Mouse (Mus musculus) limb, embryonic 12.5 days (tissue): ENCODE data around the gene Det1. TPM values are rescaled to one million over a fixed set of nuclear protein-coding genes. Genes with fewer than 3 reads are reported as not detected.

Source experiments
- ATAC-seq: fragments of 200-750 bp; cut with Nextera tagmentation; 2 replicates; pipeline ENCODE4 v1.8.0; 2017; ENCODE audit warnings: low read depth, moderate TSS enrichment; ENCODE audit not compliant: insufficient number of reproducible peaks, insufficient read depth, low FRiP score, low TSS enrichment
- H3K27ac ChIP-seq: fragments of 300-500 bp; sonication (generic); 2 replicates; pipeline ENCODE4 v1.5.1; 2016; ENCODE audit warnings: mild to moderate bottlenecking, moderate library complexity
- H3K27me3 ChIP-seq: fragments of 300-500 bp; sonication (generic); 2 replicates; pipeline ENCODE4 v1.6.1; 2016; ENCODE audit warnings: mild to moderate bottlenecking, moderate library complexity
- H3K36me3 ChIP-seq: fragments of 300-500 bp; sonication (generic); 2 replicates; pipeline ENCODE4 v1.6.1; 2016; ENCODE audit warnings: mild to moderate bottlenecking, moderate library complexity
- H3K4me1 ChIP-seq: fragments of 300-500 bp; sonication (generic); replicated peaks from 2 replicates; pipeline ENCODE4 v1.6.1; 2016
- H3K4me2 ChIP-seq: fragments of 300-500 bp; sonication (generic); 2 replicates; pipeline ENCODE4 v1.6.1; 2016; ENCODE audit warnings: mild to moderate bottlenecking, moderate library complexity
- H3K4me3 ChIP-seq: fragments of 300-500 bp; sonication (generic); replicated peaks from 2 replicates; pipeline ENCODE4 v1.5.1; 2016; ENCODE audit warnings: mild to moderate bottlenecking
- H3K9ac ChIP-seq: fragments of 300-500 bp; sonication (generic); replicated peaks from 2 replicates; pipeline ENCODE4 v1.6.1; 2016; ENCODE audit warnings: mild to moderate bottlenecking, moderate library complexity
- H3K9me3 ChIP-seq: fragments of 300-500 bp; sonication (generic); 2 replicates; pipeline ENCODE4 v1.6.1; 2016; ENCODE audit warnings: mild to moderate bottlenecking, moderate library complexity
- WGBS: fragments of 180-500 bp; shearing (Covaris S2); methylation state at CpG from one replicate; pipeline ENCODE4 v1.1.7; 2016; 5-methylcytosine and 5-hydroxymethylcytosine counted together
- polyA plus RNA-seq: library from polyadenylated mRNA; unstranded; fragments of >200 nt; fragmentation: Nextera tagmentation; extraction: Ambion mirVana; gene quantifications from 2 replicates; pipeline ENCODE4 v1.2.1, GENCODE M21; 2016

Det1 gene
- polyA plus RNA-seq = 23.9 and 25.2 TPM in 2 replicates

GRCm38 (mm10) chr7:78846737-78847434 is at the start of gene Det1:
TSS of gene Det1 (minus strand) at chr7:78847263.
- WGBS = under 1% methylated on average over 54 of the region's 54 CpGs
- peak within 1 kb of the TSS; percentile 79 for H3K9ac ChIP-seq
- H3K27me3 ChIP-seq = no peaks in the 10 kb centered on the region
- H3K4me3 ChIP-seq = peak within 1 kb of the TSS; percentile 82
- H3K9me3 ChIP-seq = no peaks in the 10 kb centered on the region
- peaks cover 24% of the 10 kb centered on the region for H3K36me3 ChIP-seq
- peak within 1 kb of the TSS; percentile 64 for H3K4me2 ChIP-seq
- H3K27ac ChIP-seq = peak within 1 kb of the TSS; percentile 62; the same call in 1 of the 2 replicates
- ATAC-seq = peak; percentile 89
- H3K4me1 ChIP-seq = peaks cover 6% of the 10 kb centered on the region; the same call in 1 of the 2 replicates

- under 1% methylated on average over 53 of the region's 53 CpGs for WGBS
- H3K9ac ChIP-seq = peak within 1 kb of the TSS; percentile 71
- no peaks in the 10 kb centered on the region for H3K9me3 ChIP-seq
- H3K4me1 ChIP-seq = peaks cover 16% of the 10 kb centered on the region
- peak within 1 kb of the TSS; percentile 88 for H3K4me2 ChIP-seq
- ATAC-seq = peak; percentile 98
- no peaks in the 10 kb centered on the region for H3K27me3 ChIP-seq
- H3K36me3 ChIP-seq = no peaks in the 10 kb centered on the region
- H3K27ac ChIP-seq = no peak within 1 kb of the TSS
- H3K4me3 ChIP-seq = peak within 1 kb of the TSS; percentile 91
Observed at GRCm38 (mm10) chr7:78895653-78896333, 48.7 kb upstream of the Det1 start, which contains the start of gene Aen. TSS of gene Aen (plus strand) at chr7:78895854.

- Histone ChIP-seq H3K4me3 (peak overlapping the region; percentile 91), H3K4me2 (peak overlapping the region; percentile 88), H3K27me3 (0 out of 2 replicates have a peak, but pooled peaks cover under 1% of the 10 kb centered on the region), H3K9ac (peak overlapping the region; percentile 71; the same call in 1 of the 2 replicates), H3K27ac (no peak overlapping the region), H3K9me3 (no peaks in the 10 kb centered on the region), H3K36me3 (no peaks in the 10 kb centered on the region), H3K4me1 (peaks cover 16% of the 10 kb centered on the region)
- WGBS = 59% methylated on average over 13 of the region's 13 CpGs
- ATAC-seq = no peak
Observed at GRCm38 (mm10) chr7:78895021-78895652, 48.1 kb upstream of the Det1 start.

GRCm38 (mm10) chr7:78893917-78894316 is 46.9 kb upstream of the Det1 start:
- H3K27ac ChIP-seq = no peak overlapping the region
- peaks cover 16% of the 10 kb centered on the region for H3K4me1 ChIP-seq
- no peak overlapping the region for H3K4me2 ChIP-seq
- H3K9me3 ChIP-seq = no peaks in the 10 kb centered on the region
- no peak overlapping the region for H3K4me3 ChIP-seq
- no peak overlapping the region for H3K9ac ChIP-seq
- no peak for ATAC-seq
- no peaks in the 10 kb centered on the region for H3K36me3 ChIP-seq
- H3K27me3 ChIP-seq = peaks cover 8% of the 10 kb centered on the region; the same call in 1 of the 2 replicates
- WGBS = 90% methylated on average over 10 of the region's 10 CpGs

- Histone ChIP-seq H3K27ac (no peak overlapping the region), H3K27me3 (peaks cover 36% of the 10 kb centered on the region; the same call in 1 of the 2 replicates), H3K36me3 (no peaks in the 10 kb centered on the region), H3K4me2 (no peak overlapping the region), H3K9ac (no peak overlapping the region), H3K4me3 (no peak overlapping the region), H3K4me1 (peaks cover 12% of the 10 kb centered on the region), H3K9me3 (no peaks in the 10 kb centered on the region)
- 3% methylated on average over 16 of the region's 16 CpGs for WGBS
- ATAC-seq = no peak
Observed at GRCm38 (mm10) chr7:78890641-78891040, 43.6 kb upstream of the Det1 start.

- no peak for ATAC-seq
- Histone ChIP-seq H3K27ac (no peak overlapping the region), H3K9me3 (no peaks in the 10 kb centered on the region), H3K9ac (no peak overlapping the region), H3K36me3 (no peaks in the 10 kb centered on the region), H3K4me2 (peak overlapping the region; percentile 21; the same call in 1 of the 2 replicates), H3K27me3 (peaks cover 64% of the 10 kb centered on the region), H3K4me1 (peaks cover 25% of the 10 kb centered on the region), H3K4me3 (no peak overlapping the region)
- 13% methylated on average over 9 of the region's 9 CpGs for WGBS
Observed at GRCm38 (mm10) chr7:78887431-78887842, 40.4 kb upstream of the Det1 start.

GRCm38 (mm10) chr7:78886496-78886895 is 39.4 kb upstream of the Det1 start:
- peaks cover 73% of the 10 kb centered on the region for H3K27me3 ChIP-seq
- H3K9ac ChIP-seq = no peak overlapping the region
- no peak overlapping the region for H3K4me3 ChIP-seq
- 81% methylated on average over 4 of the region's 4 CpGs for WGBS
- H3K4me2 ChIP-seq = no peak overlapping the region
- no peaks in the 10 kb centered on the region for H3K9me3 ChIP-seq
- H3K36me3 ChIP-seq = no peaks in the 10 kb centered on the region
- ATAC-seq = no peak
- H3K4me1 ChIP-seq = peaks cover 32% of the 10 kb centered on the region
- no peak overlapping the region for H3K27ac ChIP-seq

GRCm38 (mm10) chr7:78885404-78885803 is 38.3 kb upstream of the Det1 start:
- H3K4me3 ChIP-seq = no peak overlapping the region
- WGBS = 81% methylated on average over 5 of the region's 5 CpGs
- no peaks in the 10 kb centered on the region for H3K36me3 ChIP-seq
- peaks cover 32% of the 10 kb centered on the region for H3K4me1 ChIP-seq
- no peaks in the 10 kb centered on the region for H3K9me3 ChIP-seq
- ATAC-seq = no peak
- H3K27ac ChIP-seq = no peak overlapping the region
- H3K4me2 ChIP-seq = no peak overlapping the region
- peaks cover 81% of the 10 kb centered on the region for H3K27me3 ChIP-seq
- no peak overlapping the region for H3K9ac ChIP-seq

GRCm38 (mm10) chr7:78884139-78884538 is 37.1 kb upstream of the Det1 start:
- Histone ChIP-seq H3K4me2 (no peak overlapping the region), H3K9me3 (no peaks in the 10 kb centered on the region), H3K27me3 (peaks cover 76% of the 10 kb centered on the region), H3K36me3 (no peaks in the 10 kb centered on the region), H3K4me3 (no peak overlapping the region), H3K27ac (no peak overlapping the region), H3K9ac (no peak overlapping the region), H3K4me1 (peaks cover 32% of the 10 kb centered on the region)
- 11% methylated on average over 6 of the region's 6 CpGs for WGBS
- no peak for ATAC-seq

- peaks cover 32% of the 10 kb centered on the region for H3K4me1 ChIP-seq
- WGBS = 11% methylated on average over 8 of the region's 8 CpGs
- H3K27me3 ChIP-seq = peaks cover 73% of the 10 kb centered on the region
- no peaks in the 10 kb centered on the region for H3K36me3 ChIP-seq
- peak overlapping the region; percentile 62 for H3K4me2 ChIP-seq
- no peak for ATAC-seq
- no peak overlapping the region for H3K9ac ChIP-seq
- H3K4me3 ChIP-seq = peak overlapping the region; percentile 37; the same call in 1 of the 2 replicates
- no peaks in the 10 kb centered on the region for H3K9me3 ChIP-seq
- H3K27ac ChIP-seq = no peak overlapping the region
Observed at GRCm38 (mm10) chr7:78883726-78884060, 36.6 kb upstream of the Det1 start.
